Mouse (Mus musculus): Measurements from ENCODE around the gene Calhm3.

GRCm38 (mm10) chr19:47201972-47202371, 44.4 kb upstream of the Calhm3 start:
- TF ChIP-seq POLR2A (IDR thresholded peaks at IDR 0.05; ENCODE audit: control insufficient read depth, low read depth, low read length) (no peak), CTCF (IDR thresholded peaks at IDR 0.05; ENCODE audit: control insufficient read depth, insufficient read depth, insufficient replicate concordance, low read depth, low read length) (no peak)

Measured in testis, adult 2 months (tissue).